Mouse (Mus musculus) spleen, postnatal 36 days (tissue): ENCODE measurements around the gene Stk38.
A peak's percentile ranks its signal among the peaks of the same experiment; 100 is the strongest.

Experiments used
- DNase-seq, 2 experiments: peaks; one replicate each; pipeline ENCODE4 v3.0.0; 2022; ENCODE audit warnings: low spot score in 2 of 2, mixed read lengths in 1 of 2

The Stk38 gene

DNA sequence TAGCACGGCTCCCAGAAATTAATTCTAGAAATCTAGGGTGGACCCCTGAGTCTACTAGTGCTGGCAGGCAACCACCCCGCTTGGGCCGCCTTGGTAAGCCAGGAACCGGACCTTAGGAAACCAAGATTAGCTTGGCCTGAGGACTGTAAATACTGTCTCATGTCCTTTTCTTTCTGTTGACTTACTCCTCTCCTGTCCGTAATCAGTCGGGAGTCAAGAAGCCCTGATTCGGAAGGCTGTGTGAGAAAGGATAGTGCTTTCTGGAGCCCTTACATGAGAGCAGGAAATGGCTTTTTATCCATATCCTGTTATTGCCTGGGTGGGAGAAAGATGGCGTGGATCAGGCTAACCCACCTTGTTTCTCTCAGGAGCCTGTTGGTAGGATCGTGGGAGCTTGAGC is 54.5 kb downstream of the Stk38 start:
- no peak for DNase-seq

DNA sequence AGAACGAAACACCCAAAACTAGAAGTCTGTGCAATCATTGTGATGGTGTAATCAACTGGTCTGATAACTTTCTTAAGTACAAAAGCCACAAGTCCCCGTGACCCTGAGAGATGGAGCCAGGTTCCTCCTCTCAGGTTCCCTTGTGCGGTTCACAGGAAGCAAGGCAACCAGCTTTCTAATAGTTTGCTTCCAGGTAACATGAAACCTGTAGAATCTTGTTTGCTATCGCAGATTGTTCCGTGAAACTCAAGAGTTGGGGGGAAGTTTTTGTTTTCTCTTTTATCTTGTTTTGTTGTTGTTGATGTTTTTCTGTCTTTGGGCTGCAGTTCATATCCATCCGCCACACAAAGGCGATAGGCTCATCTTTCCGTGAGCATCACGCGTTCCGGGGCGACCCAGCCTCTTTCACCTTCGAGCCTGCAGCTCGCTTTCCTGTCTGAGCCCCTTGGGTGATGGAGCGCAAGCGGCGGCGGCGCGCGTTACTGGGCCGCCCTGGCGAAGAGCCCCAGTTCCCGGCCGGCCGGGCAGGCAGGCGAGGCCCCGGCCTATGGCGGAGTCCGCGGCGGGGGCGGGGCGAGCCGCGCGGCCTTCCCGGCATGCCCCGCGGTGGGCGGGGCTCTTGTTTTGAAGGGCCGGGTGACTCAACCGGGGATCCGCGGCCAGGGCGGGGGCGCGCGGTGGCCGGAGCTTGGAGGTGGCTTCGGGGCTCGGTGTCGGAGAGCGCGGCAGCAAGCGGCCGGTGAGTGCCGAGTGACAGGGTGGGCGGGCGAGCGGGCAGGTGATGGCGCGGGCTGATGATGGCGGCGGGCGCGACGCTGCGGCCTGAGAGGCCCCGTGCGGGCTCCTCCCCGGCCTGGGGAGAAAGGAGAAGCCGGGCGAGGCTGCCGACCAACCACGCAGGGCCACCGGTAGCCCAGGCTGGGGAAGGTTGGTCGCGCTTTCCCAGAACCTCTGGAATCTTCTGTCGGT is 55.7 kb downstream of the Stk38 start, which contains the start of gene Kctd20:
Gene Kctd20 (plus strand): TSS at position 120 of the 969 bp plus-strand sequence.
- peak; percentile 92 to 95 for DNase-seq

DNA sequence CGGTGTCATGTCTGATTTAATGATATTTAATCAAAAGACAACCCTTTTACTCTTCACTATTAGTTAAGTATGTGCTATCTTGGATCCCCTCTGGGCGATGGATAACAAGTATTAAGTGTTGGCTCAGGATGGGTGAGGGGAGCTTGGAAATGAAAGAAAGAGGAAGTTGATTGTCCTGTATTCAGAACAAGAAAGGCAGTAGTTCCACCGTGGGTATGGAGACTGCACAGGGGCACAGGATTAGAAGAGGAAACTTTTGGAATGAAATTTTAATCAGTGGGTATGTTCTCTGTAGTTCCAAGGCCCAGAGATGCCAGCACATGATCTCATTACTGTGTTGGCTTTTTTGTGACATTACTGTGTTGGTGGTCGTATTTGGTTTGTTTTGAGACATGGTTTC is 57.0 kb downstream of the Stk38 start:
- no peak for DNase-seq

DNA sequence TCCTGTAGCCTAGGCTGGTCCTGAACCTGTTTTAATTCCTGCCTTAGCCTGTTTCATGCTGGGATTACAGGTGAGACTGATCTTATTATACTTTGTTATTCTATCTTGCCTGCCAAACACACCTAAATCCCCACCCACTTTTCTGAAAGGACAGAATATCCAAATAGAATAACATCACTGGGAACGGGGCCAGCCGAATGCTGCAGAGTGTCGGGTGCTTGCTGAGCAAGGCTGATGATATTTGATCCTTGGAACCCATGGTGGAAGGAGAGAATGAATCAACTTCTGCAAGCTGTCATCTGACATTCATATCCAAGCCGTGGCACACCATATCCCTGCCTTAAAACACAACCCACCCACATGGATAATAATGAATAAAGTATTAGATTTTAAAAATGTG is 59.1 kb downstream of the Stk38 start:
- DNase-seq: no peak

DNA sequence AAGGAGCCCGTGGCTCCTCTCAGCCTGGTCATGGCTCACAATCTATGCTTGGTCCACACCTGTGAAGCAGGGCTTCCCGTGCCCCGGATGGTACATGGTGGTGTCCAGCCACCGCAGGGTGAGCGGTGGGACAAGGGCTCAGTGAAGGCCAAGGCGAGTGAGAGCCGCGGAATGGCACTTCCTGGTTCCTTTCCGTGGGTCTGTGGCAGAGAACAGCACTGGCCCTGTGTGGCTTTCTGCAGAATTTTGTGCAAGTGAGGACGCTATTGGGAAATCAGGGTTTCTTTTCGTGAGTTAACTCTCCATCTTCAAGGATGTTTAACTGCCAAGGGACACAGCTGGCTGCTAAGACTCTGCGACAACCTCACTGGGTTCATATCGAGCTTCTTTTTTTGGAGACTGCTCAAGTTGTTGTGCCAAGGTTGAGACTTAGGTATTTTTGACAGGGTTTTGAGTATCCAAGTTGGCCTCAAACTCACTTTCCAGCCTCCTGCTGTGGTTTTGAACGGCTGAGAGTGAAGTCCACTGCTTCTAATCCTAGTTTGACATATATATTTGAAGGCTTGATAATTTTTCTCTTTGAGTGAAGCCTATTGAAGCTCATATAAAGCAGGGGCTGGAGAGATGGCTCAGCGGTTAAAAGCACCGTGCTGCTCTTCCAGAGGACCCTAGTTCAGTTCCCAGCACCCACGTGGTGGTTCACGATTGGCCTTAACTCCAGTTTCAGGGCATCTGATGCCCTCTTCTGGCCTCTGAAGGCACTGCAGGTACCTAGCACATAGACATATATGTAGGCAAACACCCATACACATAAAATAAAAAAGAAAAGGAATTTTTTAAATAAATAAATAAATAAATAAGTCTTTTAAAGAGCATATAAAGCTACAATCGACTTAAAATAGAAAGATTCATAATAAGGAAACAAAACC is 60.5 kb downstream of the Stk38 start:
- DNase-seq: no peak

DNA sequence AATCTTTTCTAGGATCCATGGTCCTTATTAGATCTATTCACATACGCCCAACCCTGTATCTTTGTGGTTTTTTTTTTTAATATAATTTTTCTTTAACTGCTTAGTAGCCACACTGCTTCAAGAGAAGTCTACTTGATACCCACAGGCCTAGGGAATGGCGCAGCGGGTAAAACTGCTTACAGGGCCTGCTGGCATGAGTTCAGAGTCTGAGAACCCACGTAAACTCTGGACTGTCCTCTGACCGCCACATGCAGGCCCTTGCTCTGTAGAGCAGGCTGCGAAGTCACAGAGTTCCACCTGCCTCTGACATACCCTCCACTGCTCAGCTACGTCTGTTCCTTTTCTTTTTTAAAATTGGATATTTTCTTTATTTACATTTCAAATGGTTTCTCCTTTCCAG is 63.3 kb downstream of the Stk38 start:
- no peak for DNase-seq

DNA sequence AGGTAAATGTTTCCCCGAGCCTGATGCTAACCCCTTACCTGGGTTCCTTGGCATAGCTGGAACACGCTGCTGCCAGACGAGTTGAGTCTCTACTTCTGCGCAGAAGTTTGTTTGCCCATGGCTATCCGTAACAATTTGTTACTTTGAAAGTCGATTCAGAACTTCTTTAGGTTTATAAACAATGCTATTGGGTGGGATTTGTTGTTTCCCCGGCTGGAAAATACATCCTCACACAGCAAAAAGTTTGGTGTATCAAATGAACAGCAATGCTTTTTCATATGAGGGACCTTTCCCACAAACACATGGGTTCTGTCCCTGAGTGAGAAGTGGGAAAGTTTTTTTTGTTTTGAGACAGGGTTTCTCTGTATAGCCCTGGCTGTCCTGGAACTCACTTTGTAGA is 64.1 kb downstream of the Stk38 start, which contains the start of gene Pxt1:
Gene Pxt1 (minus strand): TSS at position 101 of the 400 bp plus-strand sequence.
- DNase-seq: no peak

DNA sequence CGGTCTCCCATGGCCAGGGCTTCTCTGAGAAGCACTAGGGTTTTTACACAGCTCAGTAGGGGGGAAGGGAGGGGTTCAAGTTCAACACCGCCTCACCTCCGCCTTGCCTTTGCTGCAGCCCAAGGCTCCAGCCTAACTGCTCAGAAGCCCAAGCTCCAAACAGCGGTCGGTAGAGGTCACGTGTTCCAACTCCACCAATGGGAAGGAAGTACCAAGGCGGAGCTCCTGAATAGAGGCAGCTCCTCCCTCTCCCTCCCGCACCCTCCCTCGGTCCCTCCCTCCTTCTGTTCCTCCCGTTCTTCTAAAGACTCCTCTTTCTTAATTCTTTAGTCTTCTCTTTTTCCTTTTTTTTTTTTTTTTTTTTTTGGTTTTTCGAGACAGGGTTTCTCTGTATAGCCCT is 65.7 kb downstream of the Stk38 start:
- peak; percentile 57 to 67 for DNase-seq

DNA sequence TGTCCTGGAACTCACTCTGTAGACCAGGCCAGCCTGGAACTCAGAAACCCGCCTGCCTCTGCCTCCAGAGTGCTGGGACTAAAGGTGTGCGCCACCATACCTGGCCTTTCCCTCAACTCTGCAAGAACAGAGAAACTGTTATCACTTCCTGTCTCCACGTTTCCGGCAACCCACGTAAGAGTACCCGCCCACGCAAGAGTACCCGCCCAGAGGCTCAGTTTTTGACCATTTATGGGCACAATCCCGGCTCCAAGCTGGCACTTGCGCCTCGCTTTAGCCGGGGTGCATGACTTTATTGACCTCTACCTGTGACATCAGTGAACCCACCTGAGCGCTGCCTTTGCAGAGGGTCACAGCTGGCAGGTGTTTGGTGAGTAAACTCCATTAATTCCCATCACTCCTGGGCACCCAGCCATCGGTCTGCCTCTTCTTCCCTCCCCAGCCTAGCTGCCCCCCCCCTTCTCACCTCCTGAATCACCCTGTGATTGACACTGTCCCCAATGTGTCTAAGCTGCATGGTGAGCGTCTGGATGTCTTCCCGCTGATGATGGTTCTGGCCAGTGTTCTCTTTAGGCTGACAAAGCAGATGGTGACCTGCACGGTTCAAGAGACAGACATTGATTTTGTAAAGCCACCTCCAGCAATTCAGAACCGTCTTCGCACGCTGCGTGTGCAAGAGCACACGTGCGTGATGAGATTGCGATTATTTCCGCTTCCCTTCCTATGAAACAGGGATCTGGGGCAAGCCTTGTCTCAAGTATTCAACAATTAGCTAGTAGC is 66.8 kb downstream of the Stk38 start:
- DNase-seq: no peak

DNA sequence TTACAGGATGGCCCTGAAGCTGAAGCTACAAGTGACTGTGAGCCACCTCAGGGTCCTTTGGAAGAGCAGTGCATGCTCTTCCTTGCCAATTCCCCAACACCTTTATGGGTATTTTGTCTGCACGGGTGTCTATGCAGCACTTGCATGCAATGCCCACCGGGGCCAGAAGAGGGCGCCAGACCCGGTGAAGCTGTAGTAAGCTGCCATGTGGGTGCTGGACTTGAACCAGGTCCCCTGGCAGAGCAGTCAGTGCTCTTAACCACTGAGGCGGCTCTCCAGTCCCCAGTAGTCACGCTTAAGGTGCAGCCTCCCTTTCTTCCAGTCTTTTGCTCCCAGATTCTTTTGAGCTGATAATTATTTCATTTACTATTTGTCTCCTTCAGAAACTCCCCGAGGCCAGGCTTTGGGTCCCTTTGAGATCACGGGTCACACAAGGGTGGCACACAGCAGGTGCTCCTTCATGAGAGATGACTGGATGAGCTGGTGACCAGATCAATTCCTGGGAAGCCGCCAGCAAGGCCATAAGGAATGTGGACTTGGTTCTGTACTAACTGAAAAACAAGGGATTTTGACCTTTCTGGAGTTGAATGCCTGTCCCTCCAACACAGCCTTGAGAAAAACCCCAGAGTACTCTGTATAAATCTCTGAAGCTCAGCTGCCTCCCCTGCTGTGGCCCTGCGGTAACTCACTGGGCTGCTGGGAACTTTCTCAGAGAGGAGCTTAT is 71.0 kb downstream of the Stk38 start:
- DNase-seq: peak; percentile 45 to 53

DNA sequence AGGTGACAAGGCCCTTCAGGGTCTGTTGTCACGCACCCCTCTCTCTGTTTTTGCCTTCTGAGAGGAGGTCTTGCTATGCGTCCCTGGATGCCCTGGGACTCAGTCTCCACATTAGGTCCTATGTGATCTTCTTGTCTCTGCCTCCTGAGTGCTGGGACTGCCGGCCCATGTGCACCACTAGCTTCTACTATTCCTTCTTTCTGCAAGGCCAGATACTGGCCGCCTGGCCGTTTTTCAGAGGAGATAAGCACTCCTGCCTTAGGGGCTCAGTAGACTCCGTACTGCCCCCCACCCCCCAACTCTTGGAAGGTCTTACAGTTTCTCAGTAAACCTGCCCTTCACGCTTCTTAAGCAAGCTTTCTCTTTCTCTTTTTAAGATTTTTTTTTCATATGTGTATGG is 71.7 kb downstream of the Stk38 start:
- DNase-seq: peak in 1 of 2 experiments; percentile 49

DNA sequence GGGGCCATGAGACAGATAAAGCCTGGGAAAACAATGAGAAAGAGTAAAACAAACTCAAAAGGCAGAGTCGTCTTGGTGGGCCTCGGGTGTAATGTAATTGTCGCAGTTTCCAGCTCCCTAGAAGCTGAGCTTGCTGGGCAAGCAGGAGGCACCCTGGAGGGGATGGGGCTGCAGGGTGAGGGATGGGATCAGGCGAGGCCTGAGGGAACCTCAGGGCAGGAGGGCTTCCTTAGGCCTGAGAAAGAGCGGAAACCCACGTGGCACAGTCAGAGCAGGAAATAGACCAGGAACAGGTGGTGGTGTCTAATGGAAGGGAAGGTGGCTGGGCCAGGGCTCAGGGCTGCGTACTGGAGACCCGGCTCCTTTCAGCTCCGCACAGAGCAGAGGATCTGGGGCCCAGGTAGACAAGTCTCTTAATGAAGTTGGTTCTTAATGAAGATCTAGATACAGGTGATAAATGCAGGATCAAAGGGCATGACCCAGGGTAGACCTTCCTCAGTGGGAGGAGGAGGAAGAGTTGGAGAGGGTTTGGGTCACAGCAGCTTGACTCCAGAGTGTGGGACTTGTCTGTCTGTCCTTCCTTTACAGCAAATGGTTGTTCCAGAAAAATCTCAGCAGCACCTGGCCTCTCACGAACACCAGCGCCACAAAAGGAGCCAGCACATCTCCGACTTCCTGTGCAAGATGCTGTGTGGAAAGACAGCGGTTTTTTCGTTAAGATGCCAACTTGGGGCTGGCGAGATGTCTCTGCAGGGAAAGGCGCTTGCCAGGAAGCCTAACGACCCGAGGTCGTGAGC is 73.5 kb downstream of the Stk38 start:
- no peak for DNase-seq

DNA sequence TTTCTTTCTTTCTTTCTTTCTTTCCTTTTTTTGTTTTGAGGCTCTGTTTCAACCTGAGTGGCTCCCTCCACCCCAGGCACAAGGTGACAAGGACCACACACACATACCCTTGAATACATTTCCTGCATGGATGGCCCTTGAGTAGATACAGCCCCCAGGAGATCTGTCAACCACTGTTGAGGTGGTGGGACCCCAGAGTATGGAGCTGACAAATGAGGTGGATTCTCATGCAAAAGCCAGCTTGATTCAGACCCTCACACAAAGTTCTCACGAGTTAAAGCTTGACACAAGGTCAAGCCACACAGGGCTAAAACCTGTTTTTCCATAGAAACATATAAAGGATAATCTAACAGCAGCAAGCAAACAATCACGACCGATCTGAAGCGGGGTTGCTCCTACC is 75.5 kb downstream of the Stk38 start:
- DNase-seq: no peak

DNA sequence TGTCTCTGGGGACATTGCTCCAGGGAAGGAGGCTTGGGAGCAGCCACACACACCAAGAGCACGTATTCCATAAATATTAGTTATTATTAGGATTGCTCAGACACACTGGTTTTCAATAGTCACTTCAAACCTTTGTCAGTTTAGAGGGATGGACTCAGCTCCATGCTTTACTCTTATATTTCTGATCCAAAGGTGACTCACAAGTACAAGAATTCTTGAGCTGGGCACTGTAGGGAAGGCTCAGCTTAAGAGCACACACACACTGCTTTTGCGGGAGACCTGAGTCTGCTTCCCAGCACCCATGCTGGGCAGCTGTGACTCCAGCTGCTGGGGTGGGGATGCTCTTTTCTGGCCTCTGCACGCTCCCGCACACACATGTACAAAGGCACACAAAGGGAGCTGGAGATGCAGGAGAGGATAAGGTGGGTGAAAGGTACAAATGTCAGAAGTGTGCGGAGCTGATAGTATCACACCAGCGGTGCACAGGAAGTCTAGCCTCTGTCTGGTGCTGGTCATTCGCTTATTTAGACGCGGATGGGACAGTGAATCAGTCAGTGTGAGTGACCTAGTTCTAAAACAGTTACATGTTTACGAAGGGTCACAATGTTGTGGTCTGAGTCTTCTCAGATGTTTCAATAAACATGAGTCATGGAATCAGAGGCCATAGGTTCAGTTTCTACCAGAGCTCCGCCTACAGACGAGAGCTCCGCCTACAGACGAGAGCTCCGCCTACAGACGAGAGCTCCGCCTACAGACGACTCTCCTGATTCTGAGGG is 76.2 kb downstream of the Stk38 start:
- no peak for DNase-seq

DNA sequence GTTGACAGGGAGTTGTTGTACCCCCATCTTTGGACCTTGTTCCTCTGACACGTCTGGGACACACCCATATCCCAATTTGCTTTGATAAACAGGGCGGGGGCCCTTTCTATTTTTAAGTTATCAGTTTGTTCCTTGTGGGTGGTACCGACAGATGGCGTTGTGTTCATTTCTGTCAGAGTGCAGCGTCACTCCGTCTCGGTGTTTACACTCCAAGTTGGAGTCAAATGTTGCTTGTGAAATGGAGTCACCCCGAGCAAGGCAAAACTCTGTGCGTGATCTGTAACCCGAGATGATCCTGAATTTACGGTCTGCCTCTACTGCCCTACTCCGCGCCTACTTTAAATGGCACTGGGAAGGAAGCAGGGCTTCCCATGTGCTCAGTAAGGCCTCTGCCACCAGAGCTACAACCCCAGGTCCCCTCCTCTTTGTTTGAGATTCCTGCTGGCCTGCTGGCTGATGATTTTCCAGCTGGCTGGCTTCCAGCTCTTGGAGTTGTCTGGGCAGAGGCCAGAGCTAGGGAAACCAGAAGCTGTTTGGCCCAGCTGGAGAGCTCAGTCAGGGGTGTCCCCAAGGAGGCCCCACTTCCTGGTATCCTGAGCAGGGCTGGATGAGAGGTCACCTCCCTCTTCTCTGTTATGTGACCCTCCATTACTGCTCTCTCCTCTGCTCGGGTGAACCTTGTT is 77.3 kb downstream of the Stk38 start:
- DNase-seq: peak; percentile 50 to 73

DNA sequence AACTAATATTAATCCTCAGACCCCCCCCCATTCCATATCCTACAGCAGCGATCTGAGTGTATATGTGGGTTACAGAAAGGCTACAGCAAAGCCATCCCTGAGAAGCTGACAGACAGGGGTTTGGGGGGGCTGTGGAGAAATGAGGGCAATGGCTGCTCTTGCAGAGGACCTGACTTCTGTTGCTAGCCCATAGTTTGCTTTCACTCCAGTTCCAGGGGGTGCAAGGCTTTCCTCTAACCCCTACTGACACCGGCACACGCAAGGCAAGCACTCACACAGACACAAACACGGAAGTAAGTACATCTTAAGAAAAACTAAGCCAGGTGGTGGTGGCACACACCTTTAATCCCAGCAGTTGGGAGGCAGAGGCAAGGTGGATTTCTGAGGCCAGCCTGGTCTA is 78.4 kb downstream of the Stk38 start:
- DNase-seq: no peak

DNA sequence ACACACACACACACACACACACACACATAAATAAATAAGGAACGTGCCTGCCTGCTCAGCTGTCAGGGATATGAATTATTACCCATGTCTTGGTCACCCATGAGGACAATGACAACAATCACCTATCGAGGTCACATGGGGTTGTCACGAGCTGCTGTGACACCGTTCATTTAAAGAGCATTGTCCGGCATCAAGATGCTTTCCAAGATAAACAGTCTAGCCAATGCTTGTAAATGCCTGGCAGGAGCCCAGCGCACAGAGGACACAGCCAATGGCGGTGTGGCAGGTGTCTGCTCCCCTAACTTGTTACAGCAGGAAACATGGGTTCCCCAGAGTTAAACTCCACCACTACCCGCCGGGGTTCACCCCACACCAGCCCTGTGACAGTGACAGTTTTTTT is 79.8 kb downstream of the Stk38 start:
- DNase-seq: no peak

DNA sequence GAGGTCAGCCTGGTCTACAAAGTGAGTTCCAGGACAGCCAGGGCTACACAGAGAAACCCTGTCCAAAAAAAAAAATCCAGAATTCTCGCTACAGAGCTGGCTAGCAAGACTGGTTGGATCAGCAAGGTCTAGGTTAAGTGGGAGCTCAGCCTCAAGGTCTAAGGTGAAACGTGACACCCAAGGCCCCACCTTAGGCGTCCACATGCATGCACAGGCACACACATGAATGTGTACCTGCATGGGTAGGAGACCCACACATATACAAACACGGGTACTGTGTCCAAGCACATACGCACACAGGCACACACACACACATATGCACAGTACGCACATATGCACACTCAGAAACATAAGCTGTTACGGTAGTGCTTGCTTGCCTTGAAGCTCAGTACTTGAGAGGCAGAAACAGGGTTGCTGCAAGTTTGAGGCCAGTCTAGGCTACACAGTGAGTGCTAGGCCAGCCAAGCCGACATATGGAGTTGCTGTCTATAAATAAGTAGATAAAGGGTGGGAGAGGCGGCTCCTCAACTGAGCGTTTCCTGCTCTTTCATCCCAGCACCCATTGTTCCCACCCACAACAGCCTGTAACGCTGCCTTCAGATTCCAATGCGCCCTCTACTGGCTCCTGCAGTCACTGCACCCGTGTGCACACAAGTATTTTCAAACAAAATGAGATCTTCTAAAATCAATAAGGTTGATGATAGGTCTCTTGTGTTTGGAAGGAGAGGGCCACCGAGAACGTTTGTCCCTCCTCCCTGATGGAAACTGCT is 80.7 kb downstream of the Stk38 start:
- DNase-seq: no peak
